In the genomic region with DNA sequence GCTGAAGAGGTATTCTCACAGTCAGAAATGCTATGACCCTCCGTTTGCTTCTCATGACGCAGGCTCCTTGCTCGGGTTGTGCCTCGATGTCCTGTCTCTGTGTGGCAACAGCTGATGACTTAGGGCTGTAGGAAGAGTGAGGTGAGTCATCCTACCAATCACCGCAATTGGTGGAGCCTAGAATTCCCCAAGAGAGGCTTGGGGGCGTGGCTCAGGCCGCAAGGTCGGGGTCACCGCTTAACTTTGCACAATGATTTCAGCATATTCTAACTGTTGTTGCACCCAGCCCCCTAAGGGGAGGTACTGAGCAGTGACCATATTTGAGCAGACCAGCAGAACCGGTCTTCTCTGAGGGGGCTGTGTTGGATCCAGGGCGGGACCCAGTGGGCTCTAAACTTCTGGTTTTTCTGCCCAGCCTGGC, we compare ENCODE assay signal across 22 mouse cellular contexts. TPM values are rescaled to one million over a fixed set of nuclear protein-coding genes. Genes with fewer than 3 reads are reported as not detected.
DNase-seq lines count a peak whose midpoint lies in the region; ATAC-seq and TF ChIP-seq lines count a peak whose summit lies in the region.
"Had no signal": no experiment of that assay in that cellular context is flagged by ENCODE, and none has a peak within 500 bp of the region (broad histone marks: within the 10 kb centered on the region; RNA-seq: fewer than 3 reads in every experiment).

No protein-coding gene starts in this region.

- H3K4me3 ChIP-seq in stomach, postnatal 0 days (ENCODE audit: low read depth, low read length): no peak overlapping the region
- H3K4me3 ChIP-seq: hindbrain, embryonic 13.5 days; layer of hippocampus, adult 2 months; limb, embryonic 10.5 days; neural tube, embryonic 12.5 days had no signal

- H3K27ac ChIP-seq in stomach, postnatal 0 days (replicated peaks): no peak overlapping the region
- H3K27ac ChIP-seq: hindbrain, embryonic 13.5 days; layer of hippocampus, adult 2 months; neural tube, embryonic 12.5 days had no signal

- no peaks in the 10 kb centered on the region for H3K9me3 ChIP-seq in stomach, postnatal 0 days (ENCODE audit: control insufficient read depth, low read length)
- H3K9me3 ChIP-seq: hindbrain, embryonic 13.5 days; limb, embryonic 10.5 days; neural tube, embryonic 12.5 days had no signal

- peaks cover 11% of the 10 kb centered on the region for H3K4me1 ChIP-seq in stomach, postnatal 0 days (replicated peaks; ENCODE audit: control insufficient read depth, insufficient read depth)

- peak; percentile 37 for DNase-seq in CD4-positive, CD25-positive, alpha-beta regulatory T cell, adult 2 months (ENCODE audit: low read depth, low spot score)
- DNase-seq in urinary bladder, postnatal 14 days (ENCODE audit: low spot score): peak; percentile 67
- DNase-seq in urinary bladder, adult 18-20 months (ENCODE audit: low spot score in 2 of 2): no peak
- DNase-seq in stomach, postnatal 0 days (ENCODE audit: low spot score): peak; percentile 52
- DNase-seq in neural tube, embryonic 10.5 days (ENCODE audit: extremely low spot score, low spot score): no peak
- no peak for DNase-seq in layer of hippocampus, postnatal 36 days
- DNase-seq: cerebellum, adult 8-10 months; gastrocnemius, postnatal 25 days; kidney, adult 2 months; midbrain, embryonic 14.5 days; spleen, adult 18-20 months had no signal

- no peak overlapping the region for H3K9ac ChIP-seq in stomach, postnatal 0 days (ENCODE audit: low read length)
- H3K9ac ChIP-seq: hindbrain, embryonic 13.5 days; neural tube, embryonic 12.5 days had no signal

- H3K36me3 ChIP-seq in stomach, postnatal 0 days (ENCODE audit: control insufficient read depth, insufficient read depth, low read length): no peaks in the 10 kb centered on the region
- H3K36me3 ChIP-seq: hindbrain, embryonic 13.5 days; limb, embryonic 10.5 days; neural tube, embryonic 12.5 days had no signal

- peaks cover 3% of the 10 kb centered on the region; the same call in 1 of the 2 replicates for H3K27me3 ChIP-seq in stomach, postnatal 0 days (ENCODE audit: control insufficient read depth, insufficient read depth, low read length)
- H3K27me3 ChIP-seq: hindbrain, embryonic 13.5 days had no signal

- no peak for ATAC-seq in CD4-positive, CD25-positive, alpha-beta regulatory T cell, adult 4 months
- ATAC-seq in granulocyte monocyte progenitor cell, adult 5-6 weeks (replicated peaks; ENCODE audit: poor library complexity, severe bottlenecking): peak; percentile 55
- peak; percentile 45 for ATAC-seq in stomach, postnatal 0 days (ENCODE audit: low FRiP score, low TSS enrichment)

- no peak for TF ChIP-seq CTCF in stomach, postnatal 0 days (IDR thresholded peaks at IDR 0.05; ENCODE audit: low read depth)

- TF ChIP-seq EP300 in stomach, postnatal 0 days (optimal IDR thresholded peaks at IDR 0.05): no peak

- no peak overlapping the region for H3K4me2 ChIP-seq in stomach, postnatal 0 days (replicated peaks; ENCODE audit: low read depth)
- H3K4me2 ChIP-seq: hindbrain, embryonic 13.5 days; neural tube, embryonic 12.5 days had no signal

- 41% methylated on average over 11 of the region's 11 CpGs for WGBS in stomach, postnatal 0 days

RNA-seq across cellular contexts. Expression of gene Ptprs, which starts 1.9 kb away (rescaled TPM):
- polyA plus RNA-seq in CD4-positive, CD25-positive, alpha-beta regulatory T cell, adult 4 months (2017; shearing (Covaris generic)): 1 to 10 TPM; 5.5 to 8.9 TPM
- 62.2 and 73.5 TPM in 2 replicates for total RNA-seq in granulocyte monocyte progenitor cell, adult 5-6 weeks (2014; fragmentation: Nextera tagmentation)
- total RNA-seq in granulocyte monocyte progenitor cell, adult 5-6 weeks (2017): 45.1 and 59.2 TPM in 2 replicates
- polyA plus RNA-seq in stomach, postnatal 0 days (2015; fragmentation: Nextera tagmentation; extraction: Ambion mirVana): 22.2 and 22.8 TPM in 2 replicates
- total RNA-seq in layer of hippocampus, postnatal 36 days (2021): 100 to 1,000 TPM; 657 to 686 TPM

RNA-seq across cellular contexts. Expression of gene Znrf4, which starts 34.0 kb away (rescaled TPM):
- not detected for polyA plus RNA-seq in CD4-positive, CD25-positive, alpha-beta regulatory T cell, adult 4 months (2017; shearing (Covaris generic))
- not detected in 2 replicates for total RNA-seq in granulocyte monocyte progenitor cell, adult 5-6 weeks (2014; fragmentation: Nextera tagmentation)
- total RNA-seq in granulocyte monocyte progenitor cell, adult 5-6 weeks (2017): not detected in 2 replicates
- not detected in 2 replicates for polyA plus RNA-seq in stomach, postnatal 0 days (2015; fragmentation: Nextera tagmentation; extraction: Ambion mirVana)
- total RNA-seq in layer of hippocampus, postnatal 36 days (2021): not detected
- total RNA-seq: gastrocnemius, postnatal 25 days; layer of hippocampus, adult 2 months had no signal
- polyA plus RNA-seq: brain, embryonic 14.5 days; forebrain, embryonic 11.5 days; heart, embryonic 14.5 days; hindbrain, embryonic 13.5 days; limb, embryonic 10.5 days; liver, embryonic 16.5 days; midbrain, embryonic 14.5 days; neural tube, embryonic 12.5 days; thymus, postnatal 0 days had no signal

Comparison
In these comparisons a context has a peak if more than half of its experiments do, and no peak if none do; other contexts are left out.
1. DNase-seq: peak in CD4-positive, CD25-positive, alpha-beta regulatory T cell, adult 2 months (single experiment), urinary bladder, postnatal 14 days (single experiment) and stomach, postnatal 0 days (single experiment); none in urinary bladder, adult 18-20 months (0 of 2), neural tube, embryonic 10.5 days (single experiment) and layer of hippocampus, postnatal 36 days (0 of 2).
2. RNA of gene Ptprs, which starts 1.9 kb away (total RNA-seq): 657 to 686 TPM in layer of hippocampus, postnatal 36 days; 45.1 to 73.5 TPM in granulocyte monocyte progenitor cell, adult 5-6 weeks; every median in the first group is over 4 times any median in the second.